Mouse (Mus musculus) limb, embryonic 15.5 days (tissue): ENCODE data around the gene 4921511M17Rik. TPM values are rescaled to one million over a fixed set of nuclear protein-coding genes. Genes with fewer than 3 reads are reported as not detected.
"Not testable (repeated sequence)": the region's sequence is repeated elsewhere in the genome, so short reads cannot be mapped to it uniquely, and the experiment has no call there.

Experiments used
- ATAC-seq: fragments of 200-750 bp; cut with Nextera tagmentation; 2 replicates; pipeline ENCODE4 v1.8.0; 2017; ENCODE audit warnings: low read depth, moderate TSS enrichment; ENCODE audit not compliant: insufficient number of reproducible peaks, low FRiP score, low TSS enrichment
- H3K27ac ChIP-seq: fragments of 300-500 bp; sonication (generic); 2 replicates; pipeline ENCODE4 v1.5.1; 2015; ENCODE audit warnings: moderate library complexity, mild to moderate bottlenecking, inconsistent platforms
- H3K27me3 ChIP-seq: fragments of 300-500 bp; sonication (generic); 2 replicates; pipeline ENCODE4 v1.6.1; 2015; ENCODE audit warnings: inconsistent platforms
- H3K36me3 ChIP-seq: fragments of 300-500 bp; sonication (generic); 2 replicates; pipeline ENCODE4 v1.6.1; 2015; ENCODE audit warnings: inconsistent platforms
- H3K4me1 ChIP-seq: fragments of 300-500 bp; sonication (generic); 2 replicates; pipeline ENCODE4 v1.6.1; 2015; ENCODE audit warnings: inconsistent platforms
- H3K4me2 ChIP-seq: fragments of 300-500 bp; sonication (generic); 2 replicates; pipeline ENCODE4 v1.6.1; 2015; ENCODE audit warnings: mild to moderate bottlenecking, inconsistent platforms
- H3K4me3 ChIP-seq: fragments of 300-500 bp; sonication (generic); 2 replicates; pipeline ENCODE4 v1.5.1; 2015; ENCODE audit warnings: mild to moderate bottlenecking, inconsistent platforms
- H3K9ac ChIP-seq: fragments of 300-500 bp; sonication (generic); 2 replicates; pipeline ENCODE4 v1.6.1; 2015; ENCODE audit warnings: inconsistent platforms
- H3K9me3 ChIP-seq: fragments of 300-500 bp; sonication (generic); 2 replicates; pipeline ENCODE4 v1.6.1; 2016; ENCODE audit warnings: inconsistent platforms
- WGBS: fragments of 180-500 bp; shearing (Covaris S2); methylation state at CpG from one replicate; pipeline ENCODE4 v1.1.7; 2015; 5-methylcytosine and 5-hydroxymethylcytosine counted together
- polyA plus RNA-seq: library from polyadenylated mRNA; unstranded; fragments of >200 nt; fragmentation: Nextera tagmentation; extraction: Ambion mirVana; gene quantifications from 2 replicates; pipeline ENCODE4 v1.2.1, GENCODE M21; 2015

The 4921511M17Rik gene
- not detected in 2 replicates for polyA plus RNA-seq

DNA sequence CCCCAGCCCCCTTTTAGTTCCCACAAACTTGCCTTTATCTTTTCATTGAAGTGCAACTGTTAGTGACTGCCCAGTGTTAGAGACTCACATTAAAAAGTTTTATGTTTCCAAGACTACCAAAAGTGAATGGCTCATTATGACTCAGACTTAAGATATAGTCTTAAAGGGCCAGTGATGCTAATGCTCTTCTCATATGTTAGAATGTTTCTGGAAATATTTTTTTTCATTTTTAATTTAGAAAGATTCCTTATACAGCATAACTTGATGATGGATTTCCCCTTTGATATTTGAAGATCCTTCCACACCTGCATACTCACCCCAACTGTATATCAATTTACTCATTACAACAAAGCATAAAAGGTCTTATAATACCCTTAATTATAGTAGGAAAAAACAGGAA, at the start of gene 4921511M17Rik:
Gene 4921511M17Rik (minus strand): TSS at position 101 of the 400 bp plus-strand sequence.
- H3K4me2 ChIP-seq, H3K27me3 ChIP-seq, H3K9me3 ChIP-seq, H3K9ac ChIP-seq, H3K4me1 ChIP-seq, H3K27ac ChIP-seq, H3K36me3 ChIP-seq, H3K4me3 ChIP-seq, ATAC-seq: not testable (repeated sequence)

DNA sequence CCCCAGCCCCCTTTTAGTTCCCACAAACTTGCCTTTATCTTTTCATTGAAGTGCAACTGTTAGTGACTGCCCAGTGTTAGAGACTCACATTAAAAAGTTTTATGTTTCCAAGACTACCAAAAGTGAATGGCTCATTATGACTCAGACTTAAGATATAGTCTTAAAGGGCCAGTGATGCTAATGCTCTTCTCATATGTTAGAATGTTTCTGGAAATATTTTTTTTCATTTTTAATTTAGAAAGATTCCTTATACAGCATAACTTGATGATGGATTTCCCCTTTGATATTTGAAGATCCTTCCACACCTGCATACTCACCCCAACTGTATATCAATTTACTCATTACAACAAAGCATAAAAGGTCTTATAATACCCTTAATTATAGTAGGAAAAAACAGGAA, 21.3 kb upstream of the 4921511M17Rik start, which contains the start of gene Gm10057:
Gene Gm10057 (minus strand): TSS at position 101 of the 400 bp plus-strand sequence.
- not testable (repeated sequence) for H3K27ac ChIP-seq, H3K4me1 ChIP-seq, H3K4me2 ChIP-seq, H3K9me3 ChIP-seq, H3K27me3 ChIP-seq, H3K4me3 ChIP-seq, H3K9ac ChIP-seq, H3K36me3 ChIP-seq, ATAC-seq

DNA sequence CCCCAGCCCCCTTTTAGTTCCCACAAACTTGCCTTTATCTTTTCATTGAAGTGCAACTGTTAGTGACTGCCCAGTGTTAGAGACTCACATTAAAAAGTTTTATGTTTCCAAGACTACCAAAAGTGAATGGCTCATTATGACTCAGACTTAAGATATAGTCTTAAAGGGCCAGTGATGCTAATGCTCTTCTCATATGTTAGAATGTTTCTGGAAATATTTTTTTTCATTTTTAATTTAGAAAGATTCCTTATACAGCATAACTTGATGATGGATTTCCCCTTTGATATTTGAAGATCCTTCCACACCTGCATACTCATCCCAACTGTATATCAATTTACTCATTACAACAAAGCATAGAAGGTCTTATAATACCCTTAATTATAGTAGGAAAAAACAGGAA, 21.1 kb downstream of the 4921511M17Rik start, which contains the start of gene Samt1:
Gene Samt1 (minus strand): TSS at position 101 of the 400 bp plus-strand sequence.
- not testable (repeated sequence) for H3K27me3 ChIP-seq, H3K27ac ChIP-seq, H3K9ac ChIP-seq, H3K4me3 ChIP-seq, H3K9me3 ChIP-seq, ATAC-seq, H3K36me3 ChIP-seq, H3K4me1 ChIP-seq, H3K4me2 ChIP-seq

DNA sequence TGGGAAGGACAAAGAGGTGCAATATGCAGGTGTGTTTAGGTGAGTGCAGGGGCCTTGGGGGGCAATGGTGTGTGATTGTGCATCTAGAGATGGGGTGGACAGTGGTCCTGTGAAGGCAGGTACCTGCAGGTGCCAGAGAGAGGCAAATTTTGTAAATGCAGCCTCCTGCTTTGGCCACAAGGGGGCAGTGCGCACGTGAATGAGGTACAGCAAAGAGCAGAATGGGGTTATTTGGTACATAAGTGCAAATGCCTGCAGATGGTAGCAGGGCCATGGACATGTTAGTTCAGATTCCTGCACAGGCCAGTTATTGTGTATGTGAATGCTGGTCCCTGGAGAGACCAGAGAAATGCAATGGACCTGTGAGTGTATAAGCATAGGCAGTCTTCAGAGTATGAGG, 56.7 kb downstream of the 4921511M17Rik start:
- WGBS: no CpG with 5 or more reads among the region's 2 CpGs
- not testable (repeated sequence) for ATAC-seq, H3K27ac ChIP-seq, H3K27me3 ChIP-seq, H3K4me1 ChIP-seq, H3K9me3 ChIP-seq, H3K9ac ChIP-seq, H3K36me3 ChIP-seq, H3K4me3 ChIP-seq, H3K4me2 ChIP-seq

DNA sequence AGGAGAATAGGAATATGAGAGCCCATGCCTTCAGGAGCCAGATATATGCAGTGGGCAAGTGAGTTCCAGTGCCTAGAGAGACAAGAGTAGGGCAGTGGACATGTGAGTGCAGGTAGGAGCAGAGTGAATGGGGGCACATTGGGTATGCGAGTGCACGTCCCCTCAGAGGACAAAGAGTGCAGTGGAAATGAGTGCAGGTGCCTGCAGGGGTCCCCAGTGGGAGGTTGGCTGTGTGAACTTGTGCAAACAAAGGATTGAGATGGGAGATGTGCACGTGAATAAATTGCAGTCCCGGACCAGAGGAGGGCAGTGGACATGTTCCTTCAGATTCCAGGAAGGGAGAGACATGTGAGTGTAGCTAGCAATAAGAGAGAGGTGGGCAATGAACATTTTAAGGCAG, 57.2 kb downstream of the 4921511M17Rik start:
- not testable (repeated sequence) for H3K4me2 ChIP-seq, H3K27ac ChIP-seq, H3K4me3 ChIP-seq, H3K4me1 ChIP-seq, H3K9ac ChIP-seq, ATAC-seq, H3K27me3 ChIP-seq, H3K9me3 ChIP-seq, H3K36me3 ChIP-seq
- WGBS: 32% methylated on average over 4 of the region's 4 CpGs

DNA sequence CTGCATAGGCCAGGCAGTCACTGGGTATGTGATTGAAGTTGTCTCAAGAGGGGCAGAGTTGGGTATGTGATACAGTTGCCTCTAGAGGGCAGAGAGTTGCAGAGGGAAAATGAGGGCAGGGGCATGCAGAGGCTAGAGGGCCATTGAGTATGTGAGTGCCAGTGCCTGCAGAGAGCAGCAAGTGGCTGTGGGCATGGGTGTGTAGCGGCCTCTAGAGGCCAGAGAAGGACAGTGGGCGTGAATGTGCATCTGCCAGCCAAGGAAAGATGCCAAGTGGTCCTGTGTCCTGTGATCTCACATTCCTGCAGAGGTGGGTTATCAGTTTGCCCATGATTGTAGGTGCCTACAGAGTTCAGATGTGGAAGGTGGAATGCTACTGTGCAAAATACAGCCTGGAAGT, 59.2 kb downstream of the 4921511M17Rik start:
- Histone ChIP-seq H3K36me3 (no peaks in the 10 kb centered on the region), H3K9ac (no peak overlapping the region), H3K4me2 (no peak overlapping the region), H3K4me3 (no peak overlapping the region), H3K27me3 (no peaks in the 10 kb centered on the region), H3K4me1 (no peaks in the 10 kb centered on the region), H3K27ac (no peak overlapping the region), H3K9me3 (no peaks in the 10 kb centered on the region)
- no peak for ATAC-seq
- 21% methylated on average over 2 of the region's 2 CpGs for WGBS

Other genes with a start within 250 kb of the 4921511M17Rik start
- 19.0 and 19.5 TPM in 2 replicates for gene Spin2c, start 201.6 kb downstream of the 4921511M17Rik start, polyA plus RNA-seq
- not detected in 2 replicates for gene Samt1, start 21.2 kb downstream of the 4921511M17Rik start, polyA plus RNA-seq
- not detected in 2 replicates for gene Gm10057, start 21.2 kb upstream of the 4921511M17Rik start, polyA plus RNA-seq
- gene Gm15140, start 86.9 kb upstream of the 4921511M17Rik start, polyA plus RNA-seq: not detected in 2 replicates